Mouse (Mus musculus) kidney, adult 2 months (tissue): Measurements from ENCODE around the gene Tmem217. TPM values are rescaled to one million over a fixed set of nuclear protein-coding genes. Genes with fewer than 3 reads are reported as not detected.

Experiments used
- DNase-seq: peaks from one replicate; pipeline ENCODE4 v3.0.0; 2021
- H3K27ac ChIP-seq: fragments of 200-500 bp; 2 replicates; pipeline ENCODE4 v1.5.1; 2012; ENCODE audit warnings: low read depth, low read length, control low read depth, inconsistent platforms; ENCODE audit not compliant: insufficient read depth
- H3K27me3 ChIP-seq: fragments of 200-500 bp; replicated peaks from 2 replicates; pipeline ENCODE4 v1.6.1; 2012; ENCODE audit warnings: mild to moderate bottlenecking, moderate library complexity, low read length, inconsistent platforms; ENCODE audit not compliant: control insufficient read depth, insufficient read depth
- H3K36me3 ChIP-seq: fragments of 200-500 bp; 2 replicates; pipeline ENCODE4 v1.6.1; 2012; ENCODE audit warnings: mild to moderate bottlenecking, moderate library complexity, low read length, inconsistent platforms; ENCODE audit not compliant: control insufficient read depth, insufficient read depth
- H3K4me1 ChIP-seq: fragments of 200-500 bp; 2 replicates; pipeline ENCODE4 v1.6.1; 2011; ENCODE audit warnings: low read length; ENCODE audit not compliant: control insufficient read depth, insufficient read depth
- H3K4me3 ChIP-seq: fragments of 200-500 bp; 2 replicates; pipeline ENCODE4 v1.5.1; 2011; ENCODE audit warnings: mild to moderate bottlenecking, low read depth, low read length, control low read depth; ENCODE audit not compliant: insufficient read depth
- CTCF ChIP-seq: fragments of 200-500 bp; conservative IDR thresholded peaks from 2 replicates; pipeline ENCODE4 v1.5.1; 2011; ENCODE audit warnings: low read depth, mild to moderate bottlenecking, control low read depth, low read length, moderate library complexity, mixed read lengths; ENCODE audit not compliant: insufficient read depth, insufficient read length
- POLR2A ChIP-seq: fragments of 200-500 bp; IDR thresholded peaks from one replicate; pipeline ENCODE4 v1.6.1; 2011; ENCODE audit warnings: low read depth, low read length, control low read depth
- WGBS: fragments of 180-500 bp; shearing (Covaris S2); methylation state at CpG from one replicate; pipeline ENCODE4 v1.1.7; 2018; 5-methylcytosine and 5-hydroxymethylcytosine counted together
- polyA plus RNA-seq: library from polyadenylated mRNA; depleted of rRNA; stranded (reverse); fragments of >200 nt; gene quantifications from 2 replicates; pipeline ENCODE4 v1.2.3, GENCODE M21; 2012

Tmem217 gene
- polyA plus RNA-seq, 1 experiment, result 1.3 TPM

GRCm38 (mm10) chr17:29542831-29543690 is 9.1 kb downstream of the Tmem217 start:
- Histone ChIP-seq H3K27me3 (no peaks in the 10 kb centered on the region), H3K27ac (no peak overlapping the region), H3K4me3 (no peak overlapping the region), H3K4me1 (no peaks in the 10 kb centered on the region; the same call in 1 of the 2 replicates), H3K36me3 (no peaks in the 10 kb centered on the region)
- 84% methylated on average over 19 of the region's 19 CpGs for WGBS
- TF ChIP-seq CTCF, result no peak
- TF ChIP-seq POLR2A, result no peak
- DNase-seq, result no peak

DNA sequence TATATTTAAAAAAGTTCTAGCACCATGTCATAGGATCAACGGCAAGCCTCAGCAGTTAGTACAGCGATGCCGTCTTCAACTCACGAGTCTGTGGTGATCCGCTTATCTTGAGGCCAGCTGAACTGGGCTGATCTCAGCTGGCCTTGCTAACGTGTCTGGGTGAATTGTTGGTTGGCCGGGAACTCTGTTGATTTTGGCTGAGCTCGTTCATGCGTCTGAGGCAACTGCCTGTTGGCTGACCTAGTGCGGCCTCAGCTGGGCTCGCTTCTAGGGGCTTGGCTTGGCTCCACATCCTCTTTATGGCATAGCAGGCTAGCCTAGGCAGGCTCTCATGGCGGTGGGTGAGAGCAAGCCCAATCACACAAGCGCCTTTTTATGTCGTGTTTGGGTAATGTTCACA is 10.8 kb downstream of the Tmem217 start:
- Histone ChIP-seq H3K27me3 (no peaks in the 10 kb centered on the region), H3K36me3 (no peaks in the 10 kb centered on the region), H3K27ac (no peak overlapping the region), H3K4me1 (no peaks in the 10 kb centered on the region; the same call in 1 of the 2 replicates), H3K4me3 (no peak overlapping the region)
- 38% methylated on average over 14 of the region's 14 CpGs for WGBS
- peak; percentile 90 for DNase-seq
- TF ChIP-seq POLR2A (no peak), CTCF (no peak)

DNA sequence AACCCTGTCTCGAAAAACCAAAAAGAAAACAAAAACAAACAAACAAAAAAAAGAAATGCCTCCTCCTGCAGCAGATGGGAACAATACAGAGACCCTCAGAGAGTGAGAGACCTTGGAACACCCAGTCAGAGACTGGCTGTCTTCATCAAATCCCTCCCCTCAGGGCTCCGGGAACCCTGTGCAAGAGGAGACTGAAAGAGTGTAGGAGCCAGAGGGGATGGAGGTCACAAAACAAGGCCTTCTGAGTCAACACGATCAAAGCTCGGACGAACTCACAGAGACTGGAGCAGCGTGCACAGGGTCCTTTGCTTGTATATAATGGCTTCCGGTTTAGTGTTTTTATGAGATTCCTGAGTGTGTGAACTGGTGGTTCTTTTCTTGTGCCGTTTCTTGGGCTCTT is 11.8 kb downstream of the Tmem217 start:
- 81% methylated on average over 8 of the region's 8 CpGs for WGBS
- DNase-seq, result no peak
- no peak overlapping the region for H3K4me3 ChIP-seq
- no peaks in the 10 kb centered on the region for H3K36me3 ChIP-seq
- no peak overlapping the region for H3K27ac ChIP-seq
- H3K27me3 ChIP-seq, result no peaks in the 10 kb centered on the region
- TF ChIP-seq CTCF (no peak), POLR2A (no peak)
- no peaks in the 10 kb centered on the region; the same call in 1 of the 2 replicates for H3K4me1 ChIP-seq

DNA sequence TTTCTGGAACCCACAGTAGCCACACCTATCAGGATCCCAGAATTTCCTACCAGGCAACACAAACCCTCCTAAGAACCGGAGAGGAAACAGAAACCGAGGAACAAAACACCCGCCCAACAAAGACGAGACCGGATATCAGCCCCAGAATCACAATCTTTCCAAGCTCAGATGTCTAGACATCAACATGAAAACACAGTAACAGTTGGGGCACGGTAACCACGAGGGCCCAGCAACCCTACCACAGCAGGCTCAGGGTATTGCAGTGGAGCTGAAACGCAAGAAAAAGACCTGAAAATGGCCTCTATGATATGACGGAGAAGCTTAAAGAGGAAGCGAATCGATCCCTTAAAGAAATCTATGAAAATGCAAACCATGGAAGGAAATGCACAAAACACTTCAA is 18.3 kb downstream of the Tmem217 start:
- no peak for DNase-seq
- no peak for TF ChIP-seq POLR2A
- no peak for TF ChIP-seq CTCF
- H3K4me3 ChIP-seq, result no peak overlapping the region
- no peaks in the 10 kb centered on the region for H3K4me1 ChIP-seq
- H3K27ac ChIP-seq, result no peak overlapping the region
- H3K27me3 ChIP-seq, result no peaks in the 10 kb centered on the region
- no peaks in the 10 kb centered on the region for H3K36me3 ChIP-seq
- WGBS, result 90% methylated on average over 11 of the region's 11 CpGs

DNA sequence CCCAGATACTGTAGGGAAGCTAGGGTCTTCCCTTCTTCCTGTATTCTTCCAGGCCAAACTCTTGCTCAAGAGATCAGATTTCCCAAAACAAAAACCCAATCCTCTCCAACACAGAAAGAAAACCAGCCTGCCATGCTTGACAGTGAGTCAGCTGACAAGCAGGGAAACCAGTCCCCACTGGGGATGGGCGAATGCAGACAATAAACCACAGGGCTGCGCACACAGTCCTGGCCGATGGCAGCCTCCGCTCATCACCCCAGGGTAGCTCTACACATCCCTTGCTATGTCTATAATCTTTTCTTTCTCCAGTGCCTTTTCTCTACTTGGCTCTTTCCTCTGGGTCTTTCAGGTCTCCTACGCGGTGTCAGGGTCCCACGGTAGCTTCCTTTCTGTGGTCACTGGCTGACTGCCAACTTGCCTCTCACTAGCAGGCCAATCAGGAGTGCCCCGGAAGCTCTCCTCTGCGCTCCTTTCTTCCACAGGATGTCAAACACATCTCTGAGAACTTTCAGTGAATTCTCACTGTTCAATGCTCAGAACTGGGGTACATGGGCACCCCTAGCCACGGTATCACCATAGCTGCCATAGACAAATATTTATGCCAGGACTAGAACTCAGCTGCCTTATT is 20.3 kb downstream of the Tmem217 start:
- no peak overlapping the region for H3K27ac ChIP-seq
- WGBS, result 42% methylated on average over 10 of the region's 10 CpGs
- TF ChIP-seq POLR2A (no peak), CTCF (no peak)

DNA sequence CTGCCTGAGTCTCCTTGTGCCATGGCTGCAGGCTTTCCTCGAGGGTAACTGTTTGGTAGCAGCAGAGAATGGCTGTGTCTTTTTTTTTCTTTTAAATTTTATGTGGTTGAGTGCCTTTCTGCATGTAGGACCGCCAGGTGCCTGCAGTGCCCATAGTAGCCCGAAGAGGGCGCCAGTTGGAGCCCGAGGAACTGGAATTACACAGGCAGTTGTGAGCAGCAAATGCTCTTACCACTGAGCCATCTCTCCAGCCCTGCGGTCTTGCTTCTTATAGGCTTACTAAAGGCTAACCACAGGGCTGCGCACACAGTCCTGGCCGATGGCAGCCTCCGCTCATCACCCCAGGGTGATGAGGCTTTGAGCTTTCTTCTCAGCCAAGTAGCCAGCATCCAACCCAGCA is 20.9 kb downstream of the Tmem217 start:
- DNase-seq, result no peak
- no peaks in the 10 kb centered on the region for H3K4me1 ChIP-seq
- TF ChIP-seq CTCF (no peak), POLR2A (no peak)
- no peak overlapping the region for H3K27ac ChIP-seq
- no peaks in the 10 kb centered on the region for H3K36me3 ChIP-seq
- 81% methylated on average over 9 of the region's 9 CpGs for WGBS
- no peak overlapping the region for H3K4me3 ChIP-seq
- no peaks in the 10 kb centered on the region for H3K27me3 ChIP-seq

More for the DNA sequence above, 20.3 kb downstream of the Tmem217 start:
- Histone ChIP-seq H3K36me3 (no peaks in the 10 kb centered on the region), H3K27me3 (no peaks in the 10 kb centered on the region), H3K4me3 (no peak overlapping the region), H3K4me1 (no peaks in the 10 kb centered on the region)
- no peak for DNase-seq

DNA sequence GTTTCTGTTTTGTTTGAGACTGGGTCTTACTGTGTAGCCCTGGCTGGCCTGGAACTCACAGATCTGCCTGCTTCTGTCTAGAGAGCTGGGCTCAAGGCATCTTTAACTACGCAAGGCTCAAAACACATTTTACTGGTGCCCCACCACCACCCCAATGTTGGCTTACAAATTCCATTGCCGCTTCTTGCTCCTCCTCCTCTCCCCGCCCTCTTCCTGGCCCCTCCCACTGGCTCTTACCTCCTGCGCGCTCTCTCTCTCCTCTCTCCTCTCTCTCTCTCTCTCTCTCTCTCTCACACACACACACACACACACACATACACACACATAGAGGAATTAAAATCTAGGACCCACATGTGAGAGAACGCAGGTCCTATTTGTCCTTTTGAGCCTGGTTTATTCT is 21.7 kb downstream of the Tmem217 start:
- no peaks in the 10 kb centered on the region for H3K36me3 ChIP-seq
- no peaks in the 10 kb centered on the region for H3K4me1 ChIP-seq
- no peak overlapping the region for H3K4me3 ChIP-seq
- no peak for DNase-seq
- H3K27ac ChIP-seq, result no peak overlapping the region
- TF ChIP-seq CTCF, result no peak
- no peak for TF ChIP-seq POLR2A
- 88% methylated on average over 6 of the region's 6 CpGs for WGBS
- H3K27me3 ChIP-seq, result no peaks in the 10 kb centered on the region
